Mouse (Mus musculus) G1E (cell line): ENCODE results near the gene Dip2b.

Experiments
- CTCF ChIP-seq: IDR thresholded peaks from 2 replicates; pipeline ENCODE4 v1.5.1; 2012; ENCODE audit warnings: low read depth, low read length, inconsistent platforms, mixed read lengths
- GATA1 ChIP-seq: IDR thresholded peaks from 2 replicates; pipeline ENCODE4 v1.6.1; 2012; ENCODE audit warnings: borderline replicate concordance, low read length, inconsistent platforms, mixed read lengths
- GATA2 ChIP-seq: IDR thresholded peaks from 2 replicates; pipeline ENCODE4 v1.6.1; 2012; ENCODE audit warnings: low read depth, low read length, inconsistent platforms, borderline replicate concordance
- POLR2AphosphoS5 ChIP-seq: IDR thresholded peaks from 2 replicates; pipeline ENCODE4 v1.6.1; 2012; ENCODE audit warnings: low read depth, low read length, inconsistent platforms; ENCODE audit not compliant: insufficient replicate concordance
- TAL1 ChIP-seq: conservative IDR thresholded peaks from 2 replicates; pipeline ENCODE4 v1.6.1; 2012; ENCODE audit warnings: low read depth, low read length, inconsistent platforms, mixed read lengths

- no peak for TF ChIP-seq CTCF
- TF ChIP-seq GATA1, result no peak
- TF ChIP-seq TAL1, result no peak
- TF ChIP-seq POLR2AphosphoS5, result no peak
- TF ChIP-seq GATA2, result no peak
Observed at GRCm38 (mm10) chr15:100184821-100185496, 146.5 kb downstream of the Dip2b start.
